Mouse (Mus musculus) thymus, postnatal 10 days (tissue): ENCODE results near the gene Fndc1.

Source experiments
- DNase-seq, 2 experiments: peaks; one replicate each; pipeline ENCODE4 v3.0.0; 2021; ENCODE audit warnings: low spot score in 2 of 2

The Fndc1 gene

GRCm38 (mm10) chr17:7690271-7690670 lies 136.8 kb downstream of the Fndc1 start:
- DNase-seq, result no peak
